Mouse (Mus musculus) forebrain, embryonic 11.5 days (tissue): ENCODE data around the gene Rassf10. TPM values are rescaled to one million over a fixed set of nuclear protein-coding genes. Genes with fewer than 3 reads are reported as not detected.
"Not testable (repeated sequence)": the region's sequence is repeated elsewhere in the genome, so short reads cannot be mapped to it uniquely, and the experiment has no call there.

ENCODE experiments used
- ATAC-seq: fragments of 200-750 bp; cut with Nextera tagmentation; replicated peaks from 2 replicates; pipeline ENCODE4 v1.8.0; 2017; ENCODE audit warnings: moderate TSS enrichment; ENCODE audit not compliant: low FRiP score
- DNase-seq: peaks from one replicate; pipeline ENCODE4 v3.0.0-alpha.2; 2017; ENCODE audit warnings: low spot score
- H3K27ac ChIP-seq: fragments of 300-500 bp; sonication (generic); 2 replicates; pipeline ENCODE4 v1.5.1; 2014; ENCODE audit warnings: low read depth, low read length
- H3K27me3 ChIP-seq: fragments of 300-500 bp; sonication (generic); 2 replicates; pipeline ENCODE4 v1.6.1; 2014; ENCODE audit warnings: mild to moderate bottlenecking, low read length, mixed read lengths; ENCODE audit not compliant: control insufficient read depth, insufficient read depth
- H3K36me3 ChIP-seq: fragments of 300-500 bp; sonication (generic); 2 replicates; pipeline ENCODE4 v1.6.1; 2014; ENCODE audit warnings: mild to moderate bottlenecking, low read length, moderate library complexity, mixed read lengths; ENCODE audit not compliant: control insufficient read depth, insufficient read depth
- H3K4me1 ChIP-seq: fragments of 300-500 bp; sonication (generic); replicated peaks from 2 replicates; pipeline ENCODE4 v1.6.1; 2014; ENCODE audit warnings: low read length, mixed read lengths; ENCODE audit not compliant: control insufficient read depth, insufficient read depth
- H3K4me2 ChIP-seq: fragments of 300-500 bp; sonication (generic); 2 replicates; pipeline ENCODE4 v1.6.1; 2014; ENCODE audit warnings: low read depth, mild to moderate bottlenecking, low read length, moderate library complexity, mixed read lengths; ENCODE audit not compliant: severe bottlenecking
- H3K4me3 ChIP-seq: fragments of 300-500 bp; sonication (generic); 2 replicates; pipeline ENCODE4 v1.5.1; 2014; ENCODE audit warnings: low read depth, low read length
- H3K9ac ChIP-seq: fragments of 300-500 bp; sonication (generic); 2 replicates; pipeline ENCODE4 v1.6.1; 2014; ENCODE audit warnings: low read length
- H3K9me3 ChIP-seq: fragments of 300-500 bp; sonication (generic); 2 replicates; pipeline ENCODE4 v1.6.1; 2016; ENCODE audit warnings: low read length, mixed read lengths; ENCODE audit not compliant: control insufficient read depth
- WGBS: fragments of 180-500 bp; shearing (Covaris S2); extraction: QIAGEN DNeasy Blood & Tissue Kit; methylation state at CpG from one replicate; pipeline ENCODE4 v1.1.7; 2014; 5-methylcytosine and 5-hydroxymethylcytosine counted together
- polyA plus RNA-seq: library from polyadenylated mRNA; unstranded; fragments of >200 nt; fragmentation: Nextera tagmentation; extraction: Ambion mirVana; gene quantifications from 2 replicates; pipeline ENCODE4 v1.2.1, GENCODE M21; 2014

Rassf10 gene
- polyA plus RNA-seq, 1 experiment from 2014 or later: 0.51 TPM

- H3K9me3 ChIP-seq: no peaks in the 10 kb centered on the region
- DNase-seq (peak; percentile 73), ATAC-seq (no peak)
- H3K27me3 ChIP-seq: no peaks in the 10 kb centered on the region
- peaks cover 7% of the 10 kb centered on the region; the same call in 1 of the 2 replicates for H3K4me1 ChIP-seq
- no peak overlapping the region for H3K4me3 ChIP-seq
- H3K9ac ChIP-seq: no peak overlapping the region
- no peaks in the 10 kb centered on the region for H3K36me3 ChIP-seq
- H3K27ac ChIP-seq: no peak overlapping the region
- 3% methylated on average over 4 of the region's 4 CpGs for WGBS
- no peak overlapping the region for H3K4me2 ChIP-seq
Measured at GRCm38 (mm10) chr7:112919845-112920244, 33.9 kb upstream of the Rassf10 start.

DNA sequence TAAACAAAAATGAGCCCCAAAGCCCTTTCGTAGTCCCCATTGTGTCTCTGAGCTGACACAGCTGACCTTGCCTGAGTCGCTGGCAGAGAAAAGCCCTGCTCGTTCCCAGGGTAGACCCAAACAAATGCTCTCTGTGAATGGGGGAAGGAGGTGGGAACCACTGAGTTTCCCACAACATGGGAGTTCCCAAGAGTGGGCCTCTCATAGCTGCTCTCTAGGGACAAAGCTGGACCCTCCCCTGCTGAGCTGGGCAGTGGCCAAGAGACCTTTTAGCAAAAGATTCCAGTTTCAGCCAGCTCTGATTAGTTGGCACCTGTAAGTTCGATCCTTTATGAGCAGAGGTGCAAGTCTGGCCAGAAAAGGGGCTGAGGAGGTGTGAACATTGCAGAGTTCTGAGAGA, 31.0 kb upstream of the Rassf10 start:
- no peak overlapping the region for H3K4me3 ChIP-seq
- ATAC-seq (no peak), DNase-seq (no peak)
- no peaks in the 10 kb centered on the region for H3K36me3 ChIP-seq
- H3K9me3 ChIP-seq: no peaks in the 10 kb centered on the region
- no peaks in the 10 kb centered on the region for H3K27me3 ChIP-seq
- H3K9ac ChIP-seq: no peak overlapping the region
- WGBS: 30% methylated on average over 4 of the region's 4 CpGs
- H3K4me2 ChIP-seq: no peak overlapping the region
- H3K4me1 ChIP-seq: peaks cover 7% of the 10 kb centered on the region; the same call in 1 of the 2 replicates
- no peak overlapping the region for H3K27ac ChIP-seq

- DNase-seq (no peak), ATAC-seq (no peak)
- WGBS: 78% methylated on average over 3 of the region's 3 CpGs
- Histone ChIP-seq H3K27me3 (no peaks in the 10 kb centered on the region), H3K36me3 (no peaks in the 10 kb centered on the region), H3K9me3 (no peaks in the 10 kb centered on the region), H3K4me3 (no peak overlapping the region), H3K27ac (no peak overlapping the region), H3K4me1 (peaks cover 3% of the 10 kb centered on the region; the same call in 1 of the 2 replicates), H3K4me2 (no peak overlapping the region), H3K9ac (no peak overlapping the region)
Measured at GRCm38 (mm10) chr7:112923712-112924111, 30.1 kb upstream of the Rassf10 start.

GRCm38 (mm10) chr7:112930669-112931068, 23.1 kb upstream of the Rassf10 start:
- Histone ChIP-seq H3K27ac (no peak overlapping the region), H3K27me3 (no peaks in the 10 kb centered on the region), H3K36me3 (no peaks in the 10 kb centered on the region), H3K9ac (no peak overlapping the region), H3K9me3 (no peaks in the 10 kb centered on the region), H3K4me1 (no peaks in the 10 kb centered on the region), H3K4me3 (no peak overlapping the region), H3K4me2 (no peak overlapping the region)
- ATAC-seq (no peak), DNase-seq (no peak)
- WGBS: 78% methylated on average over 7 of the region's 7 CpGs

DNA sequence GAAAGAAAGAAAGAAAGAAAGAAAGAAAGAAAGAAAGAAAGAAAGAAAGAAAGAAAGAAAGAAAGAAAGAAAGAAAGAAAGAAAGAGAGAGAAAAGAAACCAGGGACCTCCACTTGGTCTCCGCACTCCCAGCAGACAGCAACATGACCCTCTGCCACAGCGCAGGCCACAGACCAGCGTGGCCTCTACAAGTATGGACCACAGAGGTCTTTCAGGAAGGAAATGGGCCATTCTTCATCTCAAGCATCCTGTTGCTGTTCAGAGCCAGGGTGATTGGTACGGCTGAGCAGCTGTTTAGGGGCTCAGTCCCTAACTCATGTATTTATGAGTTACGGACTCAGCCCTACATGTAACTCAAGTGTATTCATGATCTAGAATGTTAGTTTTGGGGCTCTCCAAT, 17.9 kb upstream of the Rassf10 start:
- H3K4me3 ChIP-seq, H3K9me3 ChIP-seq, H3K4me2 ChIP-seq, ATAC-seq, H3K27me3 ChIP-seq, H3K9ac ChIP-seq, H3K36me3 ChIP-seq, H3K27ac ChIP-seq, H3K4me1 ChIP-seq, DNase-seq: not testable (repeated sequence)
- 93% methylated on average over 5 of the region's 5 CpGs for WGBS

DNA sequence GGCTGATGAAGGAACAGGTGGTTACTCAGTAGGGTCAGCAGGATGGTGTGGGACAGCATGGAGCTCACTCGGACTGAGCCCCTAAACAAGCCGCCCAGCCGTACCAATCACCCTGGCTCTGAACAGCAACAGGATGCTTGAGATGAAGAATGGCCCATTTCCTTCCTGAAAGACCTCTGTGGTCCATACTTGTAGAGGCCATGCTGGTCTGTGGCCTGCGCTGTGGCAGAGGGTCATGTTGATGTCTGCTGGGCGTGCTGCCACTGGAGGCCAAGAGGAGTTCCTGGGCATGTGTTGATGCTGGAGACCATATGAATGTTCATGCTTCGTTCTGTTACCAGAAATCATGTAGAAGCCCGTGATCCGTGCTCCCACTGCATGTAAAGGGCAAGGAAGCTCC, 16.7 kb upstream of the Rassf10 start:
- H3K4me1 ChIP-seq: no peaks in the 10 kb centered on the region
- 93% methylated on average over 8 of the region's 8 CpGs for WGBS
- no peak overlapping the region for H3K4me2 ChIP-seq
- H3K27ac ChIP-seq: no peak overlapping the region
- H3K27me3 ChIP-seq: no peaks in the 10 kb centered on the region
- DNase-seq: no peak
- H3K4me3 ChIP-seq: no peak overlapping the region
- no peaks in the 10 kb centered on the region for H3K9me3 ChIP-seq
- no peak overlapping the region for H3K9ac ChIP-seq
- ATAC-seq: no peak
- H3K36me3 ChIP-seq: no peaks in the 10 kb centered on the region

GRCm38 (mm10) chr7:112938959-112939358, 14.8 kb upstream of the Rassf10 start:
- no peaks in the 10 kb centered on the region for H3K9me3 ChIP-seq
- no peaks in the 10 kb centered on the region for H3K27me3 ChIP-seq
- H3K4me1 ChIP-seq: no peaks in the 10 kb centered on the region
- no peaks in the 10 kb centered on the region for H3K36me3 ChIP-seq
- DNase-seq (no peak), ATAC-seq (no peak)
- H3K4me3 ChIP-seq: no peak overlapping the region
- no peak overlapping the region for H3K4me2 ChIP-seq
- WGBS: 65% methylated on average over 5 of the region's 5 CpGs
- H3K9ac ChIP-seq: no peak overlapping the region
- H3K27ac ChIP-seq: no peak overlapping the region

DNA sequence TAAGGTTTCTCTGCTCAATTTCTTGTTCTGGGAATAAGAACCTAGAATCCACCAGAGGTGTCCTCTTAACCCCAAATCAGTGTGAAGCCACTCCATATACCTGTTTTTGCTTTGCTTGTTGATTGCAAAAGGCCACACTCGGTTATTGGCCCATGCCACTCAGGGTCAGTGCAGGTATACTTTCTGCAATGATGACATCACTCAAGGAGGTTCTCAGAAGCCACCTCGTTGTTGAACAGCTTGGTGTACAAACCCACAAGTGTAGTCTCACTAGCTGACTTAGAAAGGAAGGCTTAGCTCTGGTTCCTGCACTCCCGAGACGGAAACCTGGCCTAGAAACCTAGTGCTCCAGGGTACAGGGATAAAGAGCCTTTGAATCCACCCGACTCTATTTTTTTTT, 11.2 kb upstream of the Rassf10 start:
- H3K27me3 ChIP-seq: no peaks in the 10 kb centered on the region
- H3K9ac ChIP-seq: no peak overlapping the region
- DNase-seq (no peak), ATAC-seq (no peak)
- no peak overlapping the region for H3K4me3 ChIP-seq
- 85% methylated on average over 5 of the region's 5 CpGs for WGBS
- no peak overlapping the region for H3K27ac ChIP-seq
- H3K4me2 ChIP-seq: no peak overlapping the region
- H3K4me1 ChIP-seq: no peaks in the 10 kb centered on the region
- no peaks in the 10 kb centered on the region for H3K9me3 ChIP-seq
- no peaks in the 10 kb centered on the region for H3K36me3 ChIP-seq

- no peak for ATAC-seq
- WGBS: 93% methylated on average over 1 of the region's 1 CpGs
- H3K9me3 ChIP-seq: no peaks in the 10 kb centered on the region
- no peaks in the 10 kb centered on the region for H3K4me1 ChIP-seq
- H3K4me3 ChIP-seq: no peak overlapping the region
- DNase-seq: no peak
- no peaks in the 10 kb centered on the region for H3K36me3 ChIP-seq
- H3K9ac ChIP-seq: no peak overlapping the region
- no peak overlapping the region for H3K27ac ChIP-seq
- H3K27me3 ChIP-seq: no peaks in the 10 kb centered on the region
- no peak overlapping the region for H3K4me2 ChIP-seq
Measured at GRCm38 (mm10) chr7:112943056-112943455, 10.7 kb upstream of the Rassf10 start.
